ENCODE assay signal across 15 mouse cellular contexts in genomic region chr10:93171182-93171855, GRCm38 (mm10). TPM values are rescaled to one million over a fixed set of nuclear protein-coding genes. Genes with fewer than 3 reads are reported as not detected.
A peak's percentile ranks its signal among the peaks of the same experiment; 100 is the strongest.
DNase-seq lines count a peak whose midpoint lies in the region; ATAC-seq and TF ChIP-seq lines count a peak whose summit lies in the region.
"Had no signal": no experiment of that assay in that cellular context is flagged by ENCODE, and none has a peak within 500 bp of the region (broad histone marks: within the 10 kb centered on the region; RNA-seq: fewer than 3 reads in every experiment).

No protein-coding gene starts in this region.

- H3K4me2 ChIP-seq in CH12.LX (ENCODE audit: insufficient read depth, low read depth, poor library complexity, severe bottlenecking), result no peak overlapping the region; the same call in 1 of the 2 replicates
- H3K4me2 ChIP-seq in heart, embryonic 11.5 days, result no peak overlapping the region
- H3K4me2 ChIP-seq: limb, embryonic 15.5 days; midbrain, embryonic 13.5 days; neural tube, embryonic 15.5 days had no signal

- peak; percentile 57 for DNase-seq in lung, postnatal 36 days
- DNase-seq in lung, adult 18-20 months, result no peak
- peak; percentile 60 for DNase-seq in CH12.LX (ENCODE audit: extremely low read depth)
- DNase-seq in kidney, postnatal 14 days, result no peak
- DNase-seq: forebrain, postnatal 0 days; heart, adult 2 months; kidney, adult 8-10 months; layer of hippocampus, postnatal 36 days had no signal

- H3K4me3 ChIP-seq in CH12.LX (replicated peaks in 1 of 3; ENCODE audit: low read depth in 2 of 3, low read length in 2 of 3, poor library complexity in 1 of 3), result no peak overlapping the region
- no peak overlapping the region for H3K4me3 ChIP-seq in small intestine, adult 2 months (ENCODE audit: low read depth, low read length)
- no peak overlapping the region for H3K4me3 ChIP-seq in heart, embryonic 11.5 days (ENCODE audit: low read depth, low read length)
- H3K4me3 ChIP-seq: heart, adult 2 months; hindbrain, embryonic 10.5 days; limb, embryonic 15.5 days; midbrain, embryonic 13.5 days; neural tube, embryonic 15.5 days had no signal

- TF ChIP-seq POLR2A in CH12.LX (IDR thresholded peaks at IDR 0.05; ENCODE audit: low read depth, low read length), result no peak
- no peak for TF ChIP-seq POLR2A in small intestine, adult 2 months (IDR thresholded peaks at IDR 0.05; ENCODE audit: low read depth, low read length)

- no peak overlapping the region for H3K9ac ChIP-seq in CH12.LX (ENCODE audit: insufficient read depth, low read depth)
- H3K9ac ChIP-seq in heart, embryonic 11.5 days (ENCODE audit: low read depth, low read length), result no peak overlapping the region
- H3K9ac ChIP-seq: forebrain, postnatal 0 days; limb, embryonic 15.5 days; midbrain, embryonic 13.5 days; neural tube, embryonic 15.5 days had no signal

- peaks cover 6 to 27% of the 10 kb centered on the region in 2 experiments for H3K36me3 ChIP-seq in CH12.LX (replicated peaks in 1 of 2; ENCODE audit: control insufficient read depth in 1 of 2, insufficient read depth in 1 of 2, low read length in 1 of 2)
- no peaks in the 10 kb centered on the region for H3K36me3 ChIP-seq in small intestine, adult 2 months (ENCODE audit: control insufficient read depth, insufficient read depth, low read length)
- H3K36me3 ChIP-seq in heart, embryonic 11.5 days (ENCODE audit: control insufficient read depth, insufficient read depth, low read length), result no peaks in the 10 kb centered on the region
- H3K36me3 ChIP-seq: neural tube, embryonic 15.5 days had no signal

- no peaks in the 10 kb centered on the region for H3K9me3 ChIP-seq in CH12.LX (replicated peaks; ENCODE audit: low read length)
- no peaks in the 10 kb centered on the region for H3K9me3 ChIP-seq in heart, embryonic 11.5 days (replicated peaks; ENCODE audit: control insufficient read depth, low read length)
- H3K9me3 ChIP-seq: hindbrain, embryonic 10.5 days; limb, embryonic 15.5 days; midbrain, embryonic 13.5 days; neural tube, embryonic 15.5 days had no signal

- no peak for TF ChIP-seq RAD21 in CH12.LX (IDR thresholded peaks at IDR 0.05; ENCODE audit: low read depth, low read length)

- no peak for TF ChIP-seq CTCF in CH12.LX (conservative IDR thresholded peaks at IDR 0.05 in 1 of 2, IDR thresholded peaks at IDR 0.05 in 1 of 2; ENCODE audit: low read depth in 2 of 2, low read length in 2 of 2)
- TF ChIP-seq CTCF in small intestine, adult 2 months (IDR thresholded peaks at IDR 0.05; ENCODE audit: extremely low read depth, insufficient read length, insufficient replicate concordance, low read depth, low read length), result no peak

- dilution Hi-C loops in CH12.LX (cut with MboI; ENCODE audit: extremely low pct_ligation_motif_present, extremely low pct_unique_long_range_greater_than_20kb, low sequenced_read_pairs), result no loop called here

- peaks cover 63% of the 10 kb centered on the region for H3K79me2 ChIP-seq in CH12.LX (replicated peaks; ENCODE audit: control insufficient read depth, extremely low read depth, insufficient read depth, poor library complexity, severe bottlenecking)

- no peak for TF ChIP-seq EP300 in CH12.LX (IDR thresholded peaks at IDR 0.05; ENCODE audit: low read length)

- 76% methylated on average over 6 of the region's 6 CpGs for WGBS in small intestine, adult 2 months
- WGBS in heart, embryonic 11.5 days (ENCODE audit: insufficient replicate concordance), result 83% methylated on average over 6 of the region's 6 CpGs

- peak; percentile 71 to 82 for ATAC-seq in hematopoietic stem cell, adult 5-6 weeks (replicated peaks in 1 of 2; ENCODE audit: insufficient read depth in 1 of 2, low FRiP score in 2 of 2, low TSS enrichment in 1 of 2, low read depth in 1 of 2, poor library complexity in 2 of 2, severe bottlenecking in 2 of 2)
- no peak for ATAC-seq in heart, embryonic 11.5 days (replicated peaks; ENCODE audit: insufficient number of reproducible peaks, low FRiP score, low TSS enrichment)
- ATAC-seq: forebrain, postnatal 0 days; midbrain, embryonic 13.5 days had no signal

- in situ Hi-C loops in CH12.LX (cut with MboI; ENCODE audit: low pct_ligation_motif_present, low pct_unique_long_range_greater_than_20kb, low sequenced_read_pairs), result loop anchor here (25.0 kb wide), 1 partner anchor 116 kb away; no protein-coding TSS in a partner anchor

- peaks cover 12 to 48% of the 10 kb centered on the region in 2 experiments for H3K4me1 ChIP-seq in CH12.LX (ENCODE audit: control insufficient read depth in 1 of 2, insufficient read depth in 2 of 2)
- peaks cover 8% of the 10 kb centered on the region; the same call in 1 of the 2 replicates for H3K4me1 ChIP-seq in small intestine, adult 2 months (ENCODE audit: control insufficient read depth, insufficient read depth, insufficient read length, low read length)
- peaks cover 9% of the 10 kb centered on the region for H3K4me1 ChIP-seq in heart, embryonic 11.5 days (ENCODE audit: control insufficient read depth, insufficient read depth, low read length)

- H3K27ac ChIP-seq in CH12.LX (ENCODE audit: insufficient read depth, low read depth), result no peak overlapping the region
- H3K27ac ChIP-seq in small intestine, adult 2 months (ENCODE audit: insufficient read depth, low read depth, low read length), result peak overlapping the region; percentile 11; the same call in 1 of the 2 replicates
- H3K27ac ChIP-seq in heart, embryonic 11.5 days (ENCODE audit: low read depth, low read length), result no peak overlapping the region
- H3K27ac ChIP-seq: heart, adult 2 months; hindbrain, embryonic 10.5 days; limb, embryonic 15.5 days; midbrain, embryonic 13.5 days; neural tube, embryonic 15.5 days had no signal

- H3K27me3 ChIP-seq in CH12.LX (replicated peaks), result no peaks in the 10 kb centered on the region
- H3K27me3 ChIP-seq in small intestine, adult 2 months (ENCODE audit: control insufficient read depth, insufficient read depth, low read length), result no peaks in the 10 kb centered on the region
- no peaks in the 10 kb centered on the region for H3K27me3 ChIP-seq in heart, embryonic 11.5 days (ENCODE audit: control insufficient read depth, insufficient read depth, low read length)
- H3K27me3 ChIP-seq: limb, embryonic 15.5 days; midbrain, embryonic 13.5 days; neural tube, embryonic 15.5 days had no signal

TF ChIP-seq in CH12.LX, 34 proteins besides CTCF, POLR2A, EP300 and RAD21:
- TF ChIP-seq NRF1 (IDR thresholded peaks at IDR 0.05; ENCODE audit: low read depth, low read length) (no peak), MAX (IDR thresholded peaks at IDR 0.05; ENCODE audit: low read length) (peak; percentile 39; the same call in 1 of the 2 replicates), NELFE (IDR thresholded peaks at IDR 0.05; ENCODE audit: low read depth, low read length) (no peak), JUND (conservative IDR thresholded peaks at IDR 0.05; ENCODE audit: low read depth, low read length) (no peak), ELF1 (IDR thresholded peaks at IDR 0.05; ENCODE audit: low read depth, low read length) (peak; percentile 52), HCFC1 (IDR thresholded peaks at IDR 0.05; ENCODE audit: low read depth, low read length) (no peak), MEF2A (IDR thresholded peaks at IDR 0.05; ENCODE audit: borderline replicate concordance, low read depth, low read length) (no peak), ZC3H11A (IDR thresholded peaks at IDR 0.05; ENCODE audit: low read depth, low read length) (no peak)

RNA-seq across cellular contexts. Expression of gene Cdk17, which starts 10.6 kb away (rescaled TPM):
- total RNA-seq in CH12.LX (2012; rRNA removed) (26.4 and 28.5 TPM in 2 replicates), CH12.LX (2014; rRNA removed) (51.3 and 53.9 TPM in 2 replicates)
- 20.0 and 23.4 TPM in 2 replicates for polyA plus RNA-seq in CH12.LX (2012; ENCODE audit: insufficient read length, low read depth)
- total RNA-seq in hematopoietic stem cell, adult 5-6 weeks (2017), result 131 and 146 TPM in 2 replicates
- polyA plus RNA-seq in small intestine, adult 2 months (2012; rRNA removed), result 4.3 and 5.2 TPM in 2 replicates
- polyA plus RNA-seq in heart, embryonic 11.5 days (2014; fragmentation: Nextera tagmentation; extraction: Ambion mirVana), result 20.9 and 21.0 TPM in 2 replicates

Comparison
In these comparisons a context has a peak if more than half of its experiments do, and no peak if none do; other contexts are left out.
1. DNase-seq: peak in lung, postnatal 36 days (single experiment) and CH12.LX (single experiment); none in lung, adult 18-20 months (0 of 2) and kidney, postnatal 14 days (single experiment).